Mouse (Mus musculus): Measurements from ENCODE around the gene Sarnp. TPM values are rescaled to one million over a fixed set of nuclear protein-coding genes. Genes with fewer than 3 reads are reported as not detected.

Sarnp gene
- polyA plus RNA-seq, 1 experiment from 2014 or later: 143 TPM

DNA sequence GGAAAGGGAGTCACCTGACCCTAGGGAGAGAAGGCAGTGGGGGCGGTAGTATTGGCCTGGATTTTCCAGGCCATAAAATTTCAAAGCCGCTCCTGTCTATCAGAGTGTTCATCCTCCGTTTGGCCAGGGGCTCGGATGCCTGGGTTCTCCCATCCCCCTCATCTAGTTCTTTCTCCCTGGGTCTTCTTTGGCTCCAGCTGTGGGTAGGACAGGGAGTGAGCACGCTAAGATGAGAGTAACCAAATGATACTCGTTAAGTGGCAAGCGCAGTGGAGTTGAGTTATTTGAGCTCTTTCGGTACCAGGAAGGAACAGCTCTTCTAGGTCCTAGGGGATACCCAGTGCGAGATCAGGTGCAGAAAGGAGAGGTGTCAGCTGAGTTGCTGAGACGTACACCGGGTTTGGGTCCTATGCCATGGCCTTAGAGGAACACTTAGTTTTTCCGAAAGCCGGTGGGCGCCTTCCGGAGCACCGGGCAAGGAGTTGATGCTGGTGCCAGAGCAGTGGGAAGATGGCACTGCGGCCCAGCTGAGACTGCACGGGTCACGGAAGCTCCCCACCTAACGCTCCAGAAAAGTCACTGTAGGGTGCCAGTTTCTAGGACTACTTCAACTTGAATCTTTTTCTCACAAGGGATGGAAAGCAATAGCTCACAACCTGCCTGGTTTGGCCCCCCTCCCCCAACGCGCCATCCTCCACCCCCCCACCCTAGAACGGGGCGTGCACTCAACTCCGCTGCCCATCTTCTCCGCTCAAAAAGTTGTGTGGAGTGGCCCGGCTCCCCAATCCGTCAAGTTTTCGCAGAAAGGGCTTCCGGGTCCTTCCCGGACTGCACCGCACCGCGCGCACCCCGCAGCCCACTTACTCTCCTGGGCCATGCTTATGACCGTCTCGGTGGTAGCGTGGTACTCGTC lies 73.5 kb downstream of the Sarnp start:
- Histone ChIP-seq H3K27ac (ENCODE audit: low read length) (peak overlapping the region; percentile 94), H3K27me3 (ENCODE audit: control insufficient read depth, insufficient read depth, low read depth, low read length) (no peaks in the 10 kb centered on the region; the same call in 1 of the 2 replicates), H3K4me3 (ENCODE audit: low read depth, low read length) (peak overlapping the region; percentile 82), H3K4me2 (ENCODE audit: low read length) (peak overlapping the region; percentile 92), H3K9me3 (replicated peaks; ENCODE audit: control insufficient read depth, low read length, poor library complexity, severe bottlenecking) (no peaks in the 10 kb centered on the region), H3K36me3 (ENCODE audit: control insufficient read depth, insufficient read depth, low read length) (peaks cover 4% of the 10 kb centered on the region; the same call in 1 of the 2 replicates), H3K4me1 (ENCODE audit: control insufficient read depth, insufficient read depth, low read length) (peaks cover 35% of the 10 kb centered on the region), H3K9ac (ENCODE audit: low read depth, low read length) (peak overlapping the region; percentile 86)
- under 1% methylated on average over 40 of the region's 40 CpGs for WGBS
- peak; percentile 39 for ATAC-seq

DNA sequence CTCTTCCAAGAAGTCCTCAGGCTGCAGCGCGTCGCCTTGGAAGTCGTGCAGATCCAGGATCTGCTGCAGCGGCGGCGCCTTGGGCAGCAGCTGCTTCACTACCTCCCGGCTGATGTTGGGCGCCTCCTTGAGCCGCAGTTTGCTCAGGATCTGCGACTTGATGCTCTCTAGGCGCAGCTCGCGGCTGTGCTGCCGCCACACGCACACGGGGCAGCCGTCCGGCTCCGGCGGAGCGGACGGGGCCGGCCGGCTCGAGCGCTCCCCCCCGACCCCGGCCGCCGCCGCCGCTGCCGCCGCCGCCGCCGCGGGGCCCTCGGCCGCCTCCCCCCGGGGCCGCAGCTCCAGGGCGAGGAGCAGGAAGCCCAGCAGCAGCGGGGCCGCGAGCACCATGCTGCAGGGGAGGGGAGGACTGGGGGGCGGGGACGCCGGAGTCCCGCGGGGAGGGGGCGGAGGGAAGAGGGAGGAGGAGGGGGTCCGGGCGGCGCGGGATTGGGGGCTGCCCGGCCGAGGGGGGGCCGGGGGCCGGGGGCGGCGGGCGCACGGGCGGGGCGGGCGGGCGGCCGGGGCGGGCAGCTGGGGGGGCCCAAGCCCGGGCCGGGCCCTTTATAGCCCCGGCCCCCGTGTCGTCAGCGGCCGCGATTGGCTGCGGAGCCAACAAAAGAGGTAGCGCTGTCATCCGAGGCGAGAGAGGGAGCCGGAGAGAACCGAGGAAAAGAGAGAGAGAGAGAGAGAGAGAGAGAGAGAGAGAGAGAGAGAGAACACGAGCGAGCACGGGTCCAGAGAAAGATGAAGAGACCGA lies 74.4 kb downstream of the Sarnp start, which contains the start of gene Gdf11:
Gene Gdf11 (minus strand): TSS at position 423 of the 799 bp plus-strand sequence.
- Histone ChIP-seq H3K4me1 (ENCODE audit: control insufficient read depth, insufficient read depth, low read length) (peaks cover 42% of the 10 kb centered on the region), H3K4me3 (ENCODE audit: low read depth, low read length) (peak within 1 kb of the TSS; percentile 82), H3K9ac (ENCODE audit: low read depth, low read length) (peak within 1 kb of the TSS; percentile 86), H3K9me3 (replicated peaks; ENCODE audit: control insufficient read depth, low read length, poor library complexity, severe bottlenecking) (no peaks in the 10 kb centered on the region), H3K27me3 (ENCODE audit: control insufficient read depth, insufficient read depth, low read depth, low read length) (peaks cover 7% of the 10 kb centered on the region), H3K4me2 (ENCODE audit: low read length) (peak within 1 kb of the TSS; percentile 92), H3K27ac (ENCODE audit: low read length) (peak within 1 kb of the TSS; percentile 94), H3K36me3 (ENCODE audit: control insufficient read depth, insufficient read depth, low read length) (no peaks in the 10 kb centered on the region; the same call in 1 of the 2 replicates)
- under 1% methylated on average over 35 of the region's 89 CpGs for WGBS
- peak; percentile 83 for ATAC-seq

- Histone ChIP-seq H3K27ac (ENCODE audit: low read length) (peak overlapping the region; percentile 94), H3K4me2 (ENCODE audit: low read length) (peak overlapping the region; percentile 92), H3K9ac (ENCODE audit: low read depth, low read length) (peak overlapping the region; percentile 86), H3K36me3 (ENCODE audit: control insufficient read depth, insufficient read depth, low read length) (no peaks in the 10 kb centered on the region), H3K4me3 (ENCODE audit: low read depth, low read length) (peak overlapping the region; percentile 82), H3K27me3 (ENCODE audit: control insufficient read depth, insufficient read depth, low read depth, low read length) (peaks cover 11% of the 10 kb centered on the region), H3K4me1 (ENCODE audit: control insufficient read depth, insufficient read depth, low read length) (peaks cover 42% of the 10 kb centered on the region), H3K9me3 (replicated peaks; ENCODE audit: control insufficient read depth, low read length, poor library complexity, severe bottlenecking) (no peaks in the 10 kb centered on the region)
- 2% methylated on average over 9 of the region's 9 CpGs for WGBS
- ATAC-seq: peak; percentile 21
Measured at GRCm38 (mm10) chr10:128892246-128892645, 75.1 kb downstream of the Sarnp start.

DNA sequence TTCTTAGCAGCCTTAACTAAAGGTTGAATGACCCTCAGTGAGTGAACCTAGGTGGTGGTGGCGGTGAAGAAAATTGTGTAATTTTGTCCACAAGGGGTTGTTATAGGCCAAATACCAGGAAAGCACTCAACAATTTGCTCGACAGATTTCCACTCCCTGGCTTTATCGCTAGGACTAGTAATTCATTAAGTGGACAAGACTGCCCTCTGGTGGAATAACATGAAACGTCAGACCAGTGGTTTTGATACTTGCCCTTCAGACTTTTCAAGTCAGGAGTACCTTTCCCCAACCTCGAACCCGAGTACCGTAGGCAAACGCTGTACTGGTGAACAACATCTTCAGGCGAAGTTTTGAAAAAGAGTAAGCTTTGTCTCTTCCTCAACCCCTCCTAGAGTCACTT lies 78.3 kb downstream of the Sarnp start:
- Histone ChIP-seq H3K27me3 (ENCODE audit: control insufficient read depth, insufficient read depth, low read depth, low read length) (peaks cover 11% of the 10 kb centered on the region), H3K27ac (ENCODE audit: low read length) (no peak overlapping the region), H3K9me3 (replicated peaks; ENCODE audit: control insufficient read depth, low read length, poor library complexity, severe bottlenecking) (no peaks in the 10 kb centered on the region), H3K4me2 (ENCODE audit: low read length) (0 out of 2 replicates have a peak overlapping the region, but pooled peaks have one; percentile 35), H3K4me3 (ENCODE audit: low read depth, low read length) (no peak overlapping the region; the same call in 1 of the 2 replicates), H3K4me1 (ENCODE audit: control insufficient read depth, insufficient read depth, low read length) (peaks cover 21% of the 10 kb centered on the region), H3K9ac (ENCODE audit: low read depth, low read length) (no peak overlapping the region), H3K36me3 (ENCODE audit: control insufficient read depth, insufficient read depth, low read length) (no peaks in the 10 kb centered on the region)
- ATAC-seq: 0 out of 2 replicates have a peak, but pooled peaks have one; percentile 6
- WGBS: under 1% methylated on average over 9 of the region's 9 CpGs

GRCm38 (mm10) chr10:128895952-128896693 lies 79.0 kb downstream of the Sarnp start:
- ATAC-seq: peak; percentile 46
- Histone ChIP-seq H3K4me3 (ENCODE audit: low read depth, low read length) (peak overlapping the region; percentile 6), H3K27me3 (ENCODE audit: control insufficient read depth, insufficient read depth, low read depth, low read length) (peaks cover 11% of the 10 kb centered on the region), H3K4me1 (ENCODE audit: control insufficient read depth, insufficient read depth, low read length) (peaks cover 18% of the 10 kb centered on the region), H3K36me3 (ENCODE audit: control insufficient read depth, insufficient read depth, low read length) (no peaks in the 10 kb centered on the region), H3K9ac (ENCODE audit: low read depth, low read length) (0 out of 2 replicates have a peak overlapping the region, but pooled peaks have one; percentile 0), H3K4me2 (ENCODE audit: low read length) (peak overlapping the region; percentile 35), H3K9me3 (replicated peaks; ENCODE audit: control insufficient read depth, low read length, poor library complexity, severe bottlenecking) (no peaks in the 10 kb centered on the region), H3K27ac (ENCODE audit: low read length) (no peak overlapping the region)
- 3% methylated on average over 17 of the region's 17 CpGs for WGBS

DNA sequence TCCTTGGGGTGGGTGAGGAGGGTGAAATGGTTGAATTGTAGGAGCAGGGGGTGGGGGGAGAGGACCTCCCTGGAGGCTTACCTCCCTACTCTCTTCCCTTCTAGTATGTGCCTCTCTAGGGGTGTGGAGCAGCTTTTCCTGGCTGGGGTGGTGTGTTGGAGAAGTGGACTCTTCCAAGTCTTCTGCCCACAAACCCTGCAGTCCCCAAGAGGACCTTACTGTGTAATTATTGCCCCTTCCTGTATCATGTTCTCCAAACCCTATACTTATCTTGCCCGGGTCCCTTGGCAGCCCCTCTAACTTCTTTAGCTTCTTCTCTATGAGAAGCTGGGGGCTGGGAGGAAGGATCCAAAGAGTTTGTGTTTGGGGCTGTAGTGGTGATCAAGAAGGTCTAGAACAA lies 79.7 kb downstream of the Sarnp start:
- Histone ChIP-seq H3K4me2 (ENCODE audit: low read length) (peak overlapping the region; percentile 35; the same call in 1 of the 2 replicates), H3K27ac (ENCODE audit: low read length) (no peak overlapping the region), H3K9me3 (replicated peaks; ENCODE audit: control insufficient read depth, low read length, poor library complexity, severe bottlenecking) (no peaks in the 10 kb centered on the region), H3K4me1 (ENCODE audit: control insufficient read depth, insufficient read depth, low read length) (peaks cover 18% of the 10 kb centered on the region), H3K9ac (ENCODE audit: low read depth, low read length) (no peak overlapping the region), H3K4me3 (ENCODE audit: low read depth, low read length) (no peak overlapping the region), H3K27me3 (ENCODE audit: control insufficient read depth, insufficient read depth, low read depth, low read length) (peaks cover 11% of the 10 kb centered on the region), H3K36me3 (ENCODE audit: control insufficient read depth, insufficient read depth, low read length) (no peaks in the 10 kb centered on the region)
- 48% methylated on average over 1 of the region's 1 CpGs for WGBS
- ATAC-seq: no peak

GRCm38 (mm10) chr10:128897501-128897900 lies 80.4 kb downstream of the Sarnp start:
- Histone ChIP-seq H3K4me2 (ENCODE audit: low read length) (no peak overlapping the region), H3K9ac (ENCODE audit: low read depth, low read length) (no peak overlapping the region), H3K4me1 (ENCODE audit: control insufficient read depth, insufficient read depth, low read length) (peaks cover 15% of the 10 kb centered on the region), H3K9me3 (replicated peaks; ENCODE audit: control insufficient read depth, low read length, poor library complexity, severe bottlenecking) (no peaks in the 10 kb centered on the region), H3K36me3 (ENCODE audit: control insufficient read depth, insufficient read depth, low read length) (no peaks in the 10 kb centered on the region), H3K27me3 (ENCODE audit: control insufficient read depth, insufficient read depth, low read depth, low read length) (peaks cover 11% of the 10 kb centered on the region), H3K27ac (ENCODE audit: low read length) (no peak overlapping the region), H3K4me3 (ENCODE audit: low read depth, low read length) (no peak overlapping the region)
- WGBS: 33% methylated on average over 1 of the region's 1 CpGs
- ATAC-seq: no peak

DNA sequence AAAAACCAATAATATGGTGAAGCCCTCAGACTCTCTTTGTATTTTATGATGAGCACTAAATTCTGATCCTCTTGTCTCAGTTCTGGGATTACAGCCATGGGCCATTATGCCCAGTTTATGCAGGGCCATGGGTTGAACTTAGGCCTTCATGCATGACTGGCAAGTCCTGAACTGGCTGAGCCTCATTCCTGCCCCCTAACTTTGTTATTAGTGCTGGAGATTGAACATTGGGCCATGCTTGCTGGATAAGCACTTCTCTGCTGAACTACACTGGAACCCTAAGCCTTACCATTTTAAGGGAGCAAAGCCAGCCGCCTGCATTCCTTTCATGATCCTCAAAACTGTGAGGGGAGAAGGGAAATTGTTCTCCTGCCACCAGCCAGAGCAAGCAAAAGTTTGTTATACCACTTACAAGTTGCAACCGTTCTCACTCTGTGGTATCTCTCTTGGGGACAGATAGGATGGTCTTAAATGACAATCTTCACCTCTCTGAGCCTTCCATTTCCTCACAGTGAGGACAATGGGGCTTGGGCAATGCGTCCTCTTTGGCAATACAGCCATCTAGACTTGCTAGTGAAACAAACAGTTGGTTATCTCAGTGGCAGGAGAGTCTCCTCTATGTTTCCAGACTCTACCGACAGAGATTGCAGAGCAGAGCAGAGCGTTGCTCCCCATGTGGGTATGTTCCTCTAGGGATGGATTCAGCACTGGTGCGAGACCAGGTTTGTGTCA lies 82.8 kb downstream of the Sarnp start:
- H3K27me3 ChIP-seq (ENCODE audit: control insufficient read depth, insufficient read depth, low read depth, low read length): peaks cover 11% of the 10 kb centered on the region
- H3K36me3 ChIP-seq (ENCODE audit: control insufficient read depth, insufficient read depth, low read length): no peaks in the 10 kb centered on the region
- no peak overlapping the region for H3K4me2 ChIP-seq (ENCODE audit: low read length)
- 86% methylated on average over 6 of the region's 6 CpGs for WGBS
- H3K4me1 ChIP-seq (ENCODE audit: control insufficient read depth, insufficient read depth, low read length): peaks cover 8% of the 10 kb centered on the region; the same call in 1 of the 2 replicates
- H3K4me3 ChIP-seq (ENCODE audit: low read depth, low read length): no peak overlapping the region
- no peaks in the 10 kb centered on the region for H3K9me3 ChIP-seq (replicated peaks; ENCODE audit: control insufficient read depth, low read length, poor library complexity, severe bottlenecking)
- H3K9ac ChIP-seq (ENCODE audit: low read depth, low read length): no peak overlapping the region
- ATAC-seq: no peak
- H3K27ac ChIP-seq (ENCODE audit: low read length): no peak overlapping the region
